Mouse (Mus musculus): Measurements from ENCODE around the gene Rtn4rl1. TPM values are rescaled to one million over a fixed set of nuclear protein-coding genes. Genes with fewer than 3 reads are reported as not detected.

Gene Rtn4rl1
- polyA plus RNA-seq, 1 experiment = not detected

- 25% methylated on average over 13 of the region's 13 CpGs for WGBS
- Histone ChIP-seq H3K27ac (ENCODE audit: insufficient read depth, low read depth, low read length) (no peak overlapping the region), H3K4me1 (ENCODE audit: control insufficient read depth, insufficient read depth, low read length) (peaks cover 27% of the 10 kb centered on the region), H3K4me3 (ENCODE audit: insufficient read depth, low read depth, low read length) (no peak overlapping the region)
- TF ChIP-seq CTCF (IDR thresholded peaks at IDR 0.05; ENCODE audit: insufficient read depth, low read depth, low read length) = peak; percentile 57
- TF ChIP-seq POLR2A (IDR thresholded peaks at IDR 0.05; ENCODE audit: insufficient read depth, low read depth, low read length) = no peak
These were observed 1.0 kb upstream of the Rtn4rl1 start for GRCm38 (mm10) chr11:75192336-75193214.

GRCm38 (mm10) chr11:75194121-75194849 lies 702 bp downstream of the Rtn4rl1 start:
- TF ChIP-seq POLR2A (IDR thresholded peaks at IDR 0.05; ENCODE audit: insufficient read depth, low read depth, low read length) = 0 out of 2 replicates have a peak, but pooled peaks have one; percentile 20
- no peak for TF ChIP-seq CTCF (IDR thresholded peaks at IDR 0.05; ENCODE audit: insufficient read depth, low read depth, low read length)
- no peak overlapping the region for H3K27ac ChIP-seq (ENCODE audit: insufficient read depth, low read depth, low read length)
- H3K4me3 ChIP-seq (ENCODE audit: insufficient read depth, low read depth, low read length) = peak overlapping the region; percentile 38
- WGBS = under 1% methylated on average over 52 of the region's 52 CpGs
- peaks cover 24% of the 10 kb centered on the region for H3K4me1 ChIP-seq (ENCODE audit: control insufficient read depth, insufficient read depth, low read length)

- no peak overlapping the region for H3K27ac ChIP-seq (ENCODE audit: insufficient read depth, low read depth, low read length)
- H3K4me3 ChIP-seq (ENCODE audit: insufficient read depth, low read depth, low read length) = peak overlapping the region; percentile 38
- H3K4me1 ChIP-seq (ENCODE audit: control insufficient read depth, insufficient read depth, low read length) = peaks cover 23% of the 10 kb centered on the region
- TF ChIP-seq CTCF (IDR thresholded peaks at IDR 0.05; ENCODE audit: insufficient read depth, low read depth, low read length) = no peak
- no peak for TF ChIP-seq POLR2A (IDR thresholded peaks at IDR 0.05; ENCODE audit: insufficient read depth, low read depth, low read length)
- WGBS = under 1% methylated on average over 39 of the region's 39 CpGs
These were observed 1.4 kb downstream of the Rtn4rl1 start for GRCm38 (mm10) chr11:75194850-75195461.

GRCm38 (mm10) chr11:75196131-75196530 lies 2.5 kb downstream of the Rtn4rl1 start:
- peaks cover 28% of the 10 kb centered on the region for H3K4me1 ChIP-seq (ENCODE audit: control insufficient read depth, insufficient read depth, low read length)
- TF ChIP-seq POLR2A (IDR thresholded peaks at IDR 0.05; ENCODE audit: insufficient read depth, low read depth, low read length) = no peak
- no peak for TF ChIP-seq CTCF (IDR thresholded peaks at IDR 0.05; ENCODE audit: insufficient read depth, low read depth, low read length)
- H3K27ac ChIP-seq (ENCODE audit: insufficient read depth, low read depth, low read length) = no peak overlapping the region
- H3K4me3 ChIP-seq (ENCODE audit: insufficient read depth, low read depth, low read length) = no peak overlapping the region
- WGBS = 79% methylated on average over 6 of the region's 6 CpGs

- peaks cover 33% of the 10 kb centered on the region for H3K4me1 ChIP-seq (ENCODE audit: control insufficient read depth, insufficient read depth, low read length)
- TF ChIP-seq CTCF (IDR thresholded peaks at IDR 0.05; ENCODE audit: insufficient read depth, low read depth, low read length) (no peak), POLR2A (IDR thresholded peaks at IDR 0.05; ENCODE audit: insufficient read depth, low read depth, low read length) (no peak)
- H3K27ac ChIP-seq (ENCODE audit: insufficient read depth, low read depth, low read length) = no peak overlapping the region
- 57% methylated on average over 7 of the region's 7 CpGs for WGBS
- no peak overlapping the region for H3K4me3 ChIP-seq (ENCODE audit: insufficient read depth, low read depth, low read length)
These were observed 4.4 kb downstream of the Rtn4rl1 start for GRCm38 (mm10) chr11:75197956-75198355.

- no peak overlapping the region for H3K27ac ChIP-seq (ENCODE audit: insufficient read depth, low read depth, low read length)
- no peak overlapping the region for H3K4me3 ChIP-seq (ENCODE audit: insufficient read depth, low read depth, low read length)
- peaks cover 26% of the 10 kb centered on the region for H3K4me1 ChIP-seq (ENCODE audit: control insufficient read depth, insufficient read depth, low read length)
- TF ChIP-seq CTCF (IDR thresholded peaks at IDR 0.05; ENCODE audit: insufficient read depth, low read depth, low read length) (no peak), POLR2A (IDR thresholded peaks at IDR 0.05; ENCODE audit: insufficient read depth, low read depth, low read length) (no peak)
- WGBS = 82% methylated on average over 4 of the region's 4 CpGs
These were observed 5.2 kb downstream of the Rtn4rl1 start for GRCm38 (mm10) chr11:75198792-75199191.

GRCm38 (mm10) chr11:75199951-75200350 lies 6.4 kb downstream of the Rtn4rl1 start:
- Histone ChIP-seq H3K27ac (ENCODE audit: insufficient read depth, low read depth, low read length) (no peak overlapping the region), H3K4me1 (ENCODE audit: control insufficient read depth, insufficient read depth, low read length) (peaks cover 19% of the 10 kb centered on the region), H3K4me3 (ENCODE audit: insufficient read depth, low read depth, low read length) (no peak overlapping the region)
- WGBS = 71% methylated on average over 5 of the region's 5 CpGs
- TF ChIP-seq POLR2A (IDR thresholded peaks at IDR 0.05; ENCODE audit: insufficient read depth, low read depth, low read length) (no peak), CTCF (IDR thresholded peaks at IDR 0.05; ENCODE audit: insufficient read depth, low read depth, low read length) (no peak)

GRCm38 (mm10) chr11:75200935-75201334 lies 7.4 kb downstream of the Rtn4rl1 start:
- H3K4me1 ChIP-seq (ENCODE audit: control insufficient read depth, insufficient read depth, low read length) = peaks cover 13% of the 10 kb centered on the region
- 41% methylated on average over 12 of the region's 12 CpGs for WGBS
- no peak overlapping the region for H3K27ac ChIP-seq (ENCODE audit: insufficient read depth, low read depth, low read length)
- no peak for TF ChIP-seq CTCF (IDR thresholded peaks at IDR 0.05; ENCODE audit: insufficient read depth, low read depth, low read length)
- no peak for TF ChIP-seq POLR2A (IDR thresholded peaks at IDR 0.05; ENCODE audit: insufficient read depth, low read depth, low read length)
- H3K4me3 ChIP-seq (ENCODE audit: insufficient read depth, low read depth, low read length) = no peak overlapping the region

Data from olfactory bulb, adult 2 months (tissue).